Mouse (Mus musculus) stomach, embryonic 16.5 days (tissue): ENCODE results near the gene Phf10. TPM values are rescaled to one million over a fixed set of nuclear protein-coding genes. Genes with fewer than 3 reads are reported as not detected.

Experiments
- ATAC-seq: fragments of 200-750 bp; cut with Nextera tagmentation; 2 replicates; pipeline ENCODE4 v1.8.0; 2017; ENCODE audit warnings: moderate number of reproducible peaks, moderate TSS enrichment; ENCODE audit not compliant: insufficient read depth, low FRiP score
- H3K27ac ChIP-seq: fragments of 300-500 bp; sonication (generic); 2 replicates; pipeline ENCODE4 v1.5.1; 2014; ENCODE audit warnings: low read length
- H3K27me3 ChIP-seq: fragments of 300-500 bp; sonication (generic); 2 replicates; pipeline ENCODE4 v1.6.1; 2014; ENCODE audit warnings: low read length, control low read depth, mixed read lengths; ENCODE audit not compliant: control insufficient read depth, insufficient read depth
- H3K36me3 ChIP-seq: fragments of 300-500 bp; sonication (generic); 2 replicates; pipeline ENCODE4 v1.6.1; 2014; ENCODE audit warnings: low read length; ENCODE audit not compliant: control insufficient read depth, insufficient read depth
- H3K4me1 ChIP-seq: fragments of 300-500 bp; sonication (generic); 2 replicates; pipeline ENCODE4 v1.6.1; 2014; ENCODE audit warnings: low read length, control low read depth, mixed read lengths; ENCODE audit not compliant: control insufficient read depth, insufficient read depth
- H3K4me2 ChIP-seq: fragments of 300-500 bp; sonication (generic); 2 replicates; pipeline ENCODE4 v1.6.1; 2014; ENCODE audit warnings: low read depth, low read length, mixed read lengths
- H3K4me3 ChIP-seq: fragments of 300-500 bp; sonication (generic); replicated peaks from 2 replicates; pipeline ENCODE4 v1.5.1; 2014; ENCODE audit warnings: mild to moderate bottlenecking, low read length
- H3K9ac ChIP-seq: fragments of 300-500 bp; sonication (generic); 2 replicates; pipeline ENCODE4 v1.6.1; 2014; ENCODE audit warnings: low read length
- H3K9me3 ChIP-seq: fragments of 300-500 bp; sonication (generic); replicated peaks from 2 replicates; pipeline ENCODE4 v1.6.1; 2016; ENCODE audit warnings: low read length, control low read depth; ENCODE audit not compliant: control insufficient read depth
- WGBS: fragments of 180-500 bp; shearing (Covaris S2); extraction: QIAGEN DNeasy Blood & Tissue Kit; methylation state at CpG from one replicate; pipeline ENCODE4 v1.1.7; 2014; 5-methylcytosine and 5-hydroxymethylcytosine counted together
- polyA plus RNA-seq: library from polyadenylated mRNA; unstranded; fragments of >200 nt; fragmentation: Nextera tagmentation; extraction: Ambion mirVana; gene quantifications from 2 replicates; pipeline ENCODE4 v1.2.1, GENCODE M21; 2015

Phf10 gene
- polyA plus RNA-seq, 1 experiment from 2014 or later: 34.4 TPM

- no peaks in the 10 kb centered on the region for H3K27me3 ChIP-seq
- H3K9ac ChIP-seq: no peak overlapping the region
- no peak overlapping the region for H3K27ac ChIP-seq
- no peaks in the 10 kb centered on the region for H3K4me1 ChIP-seq
- no peak overlapping the region for H3K4me2 ChIP-seq
- 61% methylated on average over 5 of the region's 5 CpGs for WGBS
- no peak for ATAC-seq
- H3K36me3 ChIP-seq: no peaks in the 10 kb centered on the region
- H3K4me3 ChIP-seq: no peak overlapping the region
- no peaks in the 10 kb centered on the region for H3K9me3 ChIP-seq
Observed at GRCm38 (mm10) chr17:14928631-14929030, 32.4 kb downstream of the Phf10 start.

- Histone ChIP-seq H3K36me3 (no peaks in the 10 kb centered on the region), H3K9me3 (no peaks in the 10 kb centered on the region), H3K4me3 (no peak overlapping the region), H3K4me2 (no peak overlapping the region), H3K27ac (no peak overlapping the region), H3K4me1 (no peaks in the 10 kb centered on the region), H3K27me3 (no peaks in the 10 kb centered on the region), H3K9ac (no peak overlapping the region)
- 70% methylated on average over 8 of the region's 8 CpGs for WGBS
- no peak for ATAC-seq
Observed at GRCm38 (mm10) chr17:14927644-14928218, 33.3 kb downstream of the Phf10 start.

- Histone ChIP-seq H3K27ac (no peak overlapping the region), H3K9me3 (no peaks in the 10 kb centered on the region), H3K4me1 (no peaks in the 10 kb centered on the region), H3K4me3 (no peak overlapping the region), H3K9ac (no peak overlapping the region), H3K36me3 (no peaks in the 10 kb centered on the region), H3K4me2 (no peak overlapping the region), H3K27me3 (no peaks in the 10 kb centered on the region)
- 59% methylated on average over 6 of the region's 6 CpGs for WGBS
- no peak for ATAC-seq
Observed at GRCm38 (mm10) chr17:14921582-14921981, 39.5 kb downstream of the Phf10 start.

GRCm38 (mm10) chr17:14917866-14918265, 43.2 kb downstream of the Phf10 start:
- Histone ChIP-seq H3K4me3 (no peak overlapping the region), H3K4me2 (no peak overlapping the region), H3K9me3 (no peaks in the 10 kb centered on the region), H3K9ac (no peak overlapping the region), H3K27ac (no peak overlapping the region), H3K4me1 (no peaks in the 10 kb centered on the region), H3K36me3 (no peaks in the 10 kb centered on the region), H3K27me3 (no peaks in the 10 kb centered on the region)
- WGBS: 81% methylated on average over 8 of the region's 8 CpGs
- ATAC-seq: no peak

- H3K4me3 ChIP-seq: no peak overlapping the region
- H3K36me3 ChIP-seq: no peaks in the 10 kb centered on the region
- H3K27ac ChIP-seq: no peak overlapping the region
- no peaks in the 10 kb centered on the region for H3K4me1 ChIP-seq
- no peaks in the 10 kb centered on the region for H3K27me3 ChIP-seq
- H3K9ac ChIP-seq: no peak overlapping the region
- WGBS: 83% methylated on average over 4 of the region's 4 CpGs
- H3K4me2 ChIP-seq: no peak overlapping the region
- no peaks in the 10 kb centered on the region for H3K9me3 ChIP-seq
- ATAC-seq: no peak
Observed at GRCm38 (mm10) chr17:14914401-14914800, 46.7 kb downstream of the Phf10 start.

GRCm38 (mm10) chr17:14912981-14913380, 48.1 kb downstream of the Phf10 start:
- WGBS: 83% methylated on average over 8 of the region's 8 CpGs
- Histone ChIP-seq H3K4me2 (no peak overlapping the region), H3K9ac (no peak overlapping the region), H3K4me3 (no peak overlapping the region), H3K27ac (no peak overlapping the region), H3K9me3 (no peaks in the 10 kb centered on the region), H3K36me3 (no peaks in the 10 kb centered on the region), H3K27me3 (no peaks in the 10 kb centered on the region), H3K4me1 (no peaks in the 10 kb centered on the region)
- no peak for ATAC-seq

GRCm38 (mm10) chr17:14912420-14912819, 48.7 kb downstream of the Phf10 start:
- Histone ChIP-seq H3K27ac (no peak overlapping the region), H3K4me1 (no peaks in the 10 kb centered on the region), H3K9me3 (no peaks in the 10 kb centered on the region), H3K27me3 (no peaks in the 10 kb centered on the region), H3K36me3 (no peaks in the 10 kb centered on the region), H3K4me2 (no peak overlapping the region), H3K4me3 (no peak overlapping the region), H3K9ac (no peak overlapping the region)
- 48% methylated on average over 6 of the region's 6 CpGs for WGBS
- ATAC-seq: no peak

GRCm38 (mm10) chr17:14910771-14911170, 50.3 kb downstream of the Phf10 start:
- Histone ChIP-seq H3K9ac (no peak overlapping the region), H3K9me3 (no peaks in the 10 kb centered on the region), H3K27ac (no peak overlapping the region), H3K4me1 (no peaks in the 10 kb centered on the region), H3K36me3 (no peaks in the 10 kb centered on the region), H3K27me3 (no peaks in the 10 kb centered on the region), H3K4me2 (no peak overlapping the region), H3K4me3 (no peak overlapping the region)
- WGBS: 92% methylated on average over 5 of the region's 5 CpGs
- no peak for ATAC-seq

- Histone ChIP-seq H3K4me1 (no peaks in the 10 kb centered on the region), H3K27ac (no peak overlapping the region), H3K9ac (no peak overlapping the region), H3K36me3 (no peaks in the 10 kb centered on the region), H3K4me2 (no peak overlapping the region), H3K27me3 (no peaks in the 10 kb centered on the region), H3K4me3 (no peak overlapping the region), H3K9me3 (no peaks in the 10 kb centered on the region)
- 81% methylated on average over 5 of the region's 5 CpGs for WGBS
- ATAC-seq: no peak
Observed at GRCm38 (mm10) chr17:14909331-14909730, 51.7 kb downstream of the Phf10 start.
